Mouse (Mus musculus) hindbrain, embryonic 15.5 days (tissue): ENCODE data around the gene Nudc. TPM values are rescaled to one million over a fixed set of nuclear protein-coding genes. Genes with fewer than 3 reads are reported as not detected.

Source experiments
- ATAC-seq: fragments of 200-750 bp; cut with Nextera tagmentation; 2 replicates; pipeline ENCODE4 v1.8.0; 2017; ENCODE audit warnings: low read depth, moderate number of reproducible peaks, moderate TSS enrichment; ENCODE audit not compliant: low FRiP score
- H3K27ac ChIP-seq: fragments of 300-500 bp; sonication (generic); replicated peaks from 2 replicates; pipeline ENCODE4 v1.5.1; 2015; ENCODE audit warnings: mild to moderate bottlenecking, inconsistent platforms
- H3K27me3 ChIP-seq: fragments of 300-500 bp; sonication (generic); 2 replicates; pipeline ENCODE4 v1.6.1; 2015; ENCODE audit warnings: control low read depth, inconsistent platforms
- H3K36me3 ChIP-seq: fragments of 300-500 bp; sonication (generic); 2 replicates; pipeline ENCODE4 v1.6.1; 2015; ENCODE audit warnings: control low read depth, inconsistent platforms
- H3K4me1 ChIP-seq: fragments of 300-500 bp; sonication (generic); replicated peaks from 2 replicates; pipeline ENCODE4 v1.6.1; 2015; ENCODE audit warnings: control low read depth, inconsistent platforms
- H3K4me2 ChIP-seq: fragments of 300-500 bp; sonication (generic); 2 replicates; pipeline ENCODE4 v1.6.1; 2015; ENCODE audit warnings: moderate library complexity, mild to moderate bottlenecking, inconsistent platforms
- H3K4me3 ChIP-seq: fragments of 300-500 bp; sonication (generic); 2 replicates; pipeline ENCODE4 v1.5.1; 2015; ENCODE audit warnings: mild to moderate bottlenecking, inconsistent platforms
- H3K9ac ChIP-seq: fragments of 300-500 bp; sonication (generic); 2 replicates; pipeline ENCODE4 v1.6.1; 2015; ENCODE audit warnings: inconsistent platforms
- H3K9me3 ChIP-seq: fragments of 300-500 bp; sonication (generic); 2 replicates; pipeline ENCODE4 v1.6.1; 2016; ENCODE audit warnings: control low read depth, inconsistent platforms
- WGBS: fragments of 180-500 bp; shearing (Covaris S2); methylation state at CpG from one replicate; pipeline ENCODE4 v1.1.7; 2015; 5-methylcytosine and 5-hydroxymethylcytosine counted together
- microRNA-seq: library from miRNA; unstranded; fragments of <30 nt; microRNA quantifications from one replicate; pipeline ENCODE4, GENCODE M21; 2016
- polyA plus RNA-seq: library from polyadenylated mRNA; unstranded; fragments of >200 nt; fragmentation: Nextera tagmentation; extraction: Ambion mirVana; gene quantifications from 2 replicates; pipeline ENCODE4 v1.2.1, GENCODE M21; 2015

Gene Nudc
- polyA plus RNA-seq, 1 experiment from 2014 or later = 272 TPM

DNA sequence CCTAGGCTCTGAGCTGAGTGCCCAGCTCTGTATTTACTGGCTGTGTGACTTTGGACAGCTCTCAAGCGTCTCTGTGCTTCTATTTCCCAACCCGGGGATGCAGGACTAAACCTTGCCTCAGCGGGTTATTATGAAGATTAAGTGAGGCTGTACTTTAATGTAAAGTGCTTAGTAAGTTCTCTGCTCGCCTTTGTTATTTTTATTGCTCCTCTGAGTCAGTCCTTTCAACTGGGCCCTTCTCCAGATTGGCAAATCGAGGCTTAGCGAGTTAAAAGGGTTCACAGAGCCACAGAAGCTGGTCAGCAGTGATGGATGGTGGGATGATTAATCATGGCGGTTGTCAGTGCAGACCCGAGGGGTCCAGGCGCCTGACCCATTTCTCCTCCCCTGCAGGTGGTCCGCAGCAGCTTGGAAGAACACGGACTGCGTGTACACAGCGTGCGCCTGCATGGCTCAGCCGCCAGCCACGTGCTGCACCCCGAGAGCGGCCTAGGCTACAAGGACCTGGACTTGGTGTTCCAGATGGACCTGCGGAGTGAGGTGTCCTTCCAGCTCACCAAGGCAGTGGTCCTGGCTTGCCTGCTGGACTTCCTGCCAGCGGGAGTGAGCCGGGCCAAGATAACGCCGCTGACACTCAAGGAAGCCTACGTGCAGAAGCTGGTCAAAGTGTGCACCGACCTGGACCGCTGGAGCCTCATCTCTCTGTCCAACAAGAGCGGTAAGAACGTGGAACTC is 59.9 kb downstream of the Nudc start:
- H3K4me1 ChIP-seq = peaks cover 5% of the 10 kb centered on the region; the same call in 1 of the 2 replicates
- H3K9ac ChIP-seq = no peak overlapping the region
- H3K9me3 ChIP-seq = no peaks in the 10 kb centered on the region
- peaks cover 15% of the 10 kb centered on the region for H3K27me3 ChIP-seq
- H3K4me2 ChIP-seq = no peak overlapping the region
- WGBS = 84% methylated on average over 28 of the region's 28 CpGs
- ATAC-seq = no peak
- no peaks in the 10 kb centered on the region for H3K36me3 ChIP-seq
- H3K27ac ChIP-seq = no peak overlapping the region
- no peak overlapping the region for H3K4me3 ChIP-seq

DNA sequence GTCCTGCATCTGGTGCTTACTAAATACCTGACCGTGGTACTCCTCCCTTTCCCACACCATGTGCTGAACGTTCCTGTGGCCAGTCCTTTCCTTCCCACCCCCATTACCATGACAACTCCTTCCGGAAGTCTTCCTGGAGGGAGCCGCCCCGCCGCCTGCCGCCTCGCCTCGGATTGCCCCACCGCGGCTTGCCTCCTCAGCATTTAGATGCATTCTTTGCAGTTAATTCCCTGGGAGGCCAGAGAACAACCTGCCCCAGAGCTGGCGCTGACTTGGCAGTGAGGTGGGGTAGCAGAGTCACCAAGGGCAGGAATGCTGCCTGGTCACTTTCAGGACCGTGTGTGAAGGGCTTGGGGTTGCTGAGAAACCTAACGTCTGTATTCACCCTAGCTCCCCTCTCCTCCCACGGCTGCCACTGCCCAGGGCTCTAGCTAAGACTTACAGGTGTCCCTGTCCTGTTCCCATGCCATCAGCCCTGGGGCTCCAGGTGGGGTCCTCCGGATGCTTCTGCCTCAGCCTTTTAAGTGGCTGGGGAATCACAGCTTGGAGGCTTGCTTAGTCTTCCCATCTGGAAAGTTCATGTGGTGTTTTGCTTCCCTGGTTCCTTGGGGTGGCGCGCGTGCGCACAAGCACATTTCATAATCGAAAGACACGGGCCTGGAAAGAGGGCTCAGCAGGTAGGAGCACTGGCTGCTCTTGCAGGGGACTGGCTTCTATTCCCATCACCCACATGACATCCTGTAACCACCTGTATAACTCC is 61.4 kb downstream of the Nudc start:
- Histone ChIP-seq H3K9me3 (no peaks in the 10 kb centered on the region), H3K27ac (no peak overlapping the region), H3K4me1 (peaks cover 9% of the 10 kb centered on the region), H3K36me3 (no peaks in the 10 kb centered on the region), H3K27me3 (peaks cover 25% of the 10 kb centered on the region), H3K4me2 (no peak overlapping the region), H3K9ac (no peak overlapping the region), H3K4me3 (no peak overlapping the region)
- no peak for ATAC-seq
- WGBS = 15% methylated on average over 22 of the region's 22 CpGs

Small RNA genes lying within 50 kb of the gene (microRNA-seq; reads per million reads assigned to microRNA genes)
- gene Gm23158 = not detected

Other genes starting within 250 kb of the Nudc start
- 22.7 and 24.0 TPM in 2 replicates for gene Wdtc1, start 192.5 kb downstream of the Nudc start, polyA plus RNA-seq
- gene Slc9a1, start 176.3 kb downstream of the Nudc start, polyA plus RNA-seq = 8.1 and 10.1 TPM in 2 replicates
- 0.49 and 0.58 TPM in 2 replicates for gene Tent5b, start 65.9 kb downstream of the Nudc start, polyA plus RNA-seq
- 10.8 and 10.9 TPM in 2 replicates for gene Trnp1, start 47.4 kb downstream of the Nudc start, polyA plus RNA-seq
- 0.39 and 0.74 TPM in 2 replicates for gene Kdf1, start 27.0 kb downstream of the Nudc start, polyA plus RNA-seq
- not detected in 2 replicates for gene Nr0b2, start 7.4 kb upstream of the Nudc start, polyA plus RNA-seq
- gene Gpatch3, start 28.7 kb upstream of the Nudc start, polyA plus RNA-seq = 7.1 and 8.6 TPM in 2 replicates
- gene Gpn2, start 38.4 kb upstream of the Nudc start, polyA plus RNA-seq = 17.6 and 19.7 TPM in 2 replicates
- 2.2 TPM in 2 replicates for gene Sfn, start 56.2 kb upstream of the Nudc start, polyA plus RNA-seq
- 12.0 and 15.8 TPM in 2 replicates for gene Zdhhc18, start 104.2 kb upstream of the Nudc start, polyA plus RNA-seq
- 14.2 and 14.9 TPM in 2 replicates for gene Pigv, start 126.7 kb upstream of the Nudc start, polyA plus RNA-seq
- gene Arid1a, start 210.8 kb upstream of the Nudc start, polyA plus RNA-seq = 30.0 and 31.2 TPM in 2 replicates